Mouse (Mus musculus) kidney, postnatal 10 days (tissue): ENCODE measurements around the gene Lekr1.
A peak's percentile ranks its signal among the peaks of the same experiment; 100 is the strongest.

Experiments used
- DNase-seq: peaks from one replicate; pipeline ENCODE4 v3.0.0; 2021; ENCODE audit warnings: mixed read lengths

The Lekr1 gene

GRCm38 (mm10) chr3:65842515-65843184, 176.6 kb downstream of the Lekr1 start:
- DNase-seq: no peak

GRCm38 (mm10) chr3:65843185-65843552, 177.1 kb downstream of the Lekr1 start:
- no peak for DNase-seq

GRCm38 (mm10) chr3:65844302-65844701, 178.3 kb downstream of the Lekr1 start:
- DNase-seq: no peak

GRCm38 (mm10) chr3:65844851-65845552, 179.0 kb downstream of the Lekr1 start:
- DNase-seq: peak; percentile 54

GRCm38 (mm10) chr3:65847158-65847787, 181.2 kb downstream of the Lekr1 start:
- no peak for DNase-seq

GRCm38 (mm10) chr3:65853746-65854145, 187.7 kb downstream of the Lekr1 start:
- DNase-seq: no peak

GRCm38 (mm10) chr3:65855521-65855920, 189.5 kb downstream of the Lekr1 start:
- DNase-seq: no peak

- DNase-seq: no peak
These were observed 192.1 kb downstream of the Lekr1 start for GRCm38 (mm10) chr3:65858118-65858517.

- peak; percentile 69 for DNase-seq
These were observed 192.8 kb downstream of the Lekr1 start for GRCm38 (mm10) chr3:65858741-65859348.

- DNase-seq: no peak
These were observed 193.7 kb downstream of the Lekr1 start for GRCm38 (mm10) chr3:65859750-65860149.

GRCm38 (mm10) chr3:65860903-65861302, 194.9 kb downstream of the Lekr1 start:
- peak; percentile 32 for DNase-seq

GRCm38 (mm10) chr3:65861471-65861881, 195.4 kb downstream of the Lekr1 start:
- DNase-seq: peak; percentile 55

GRCm38 (mm10) chr3:65863297-65863696, 197.3 kb downstream of the Lekr1 start:
- peak; percentile 87 for DNase-seq

- DNase-seq: no peak
These were observed 197.8 kb downstream of the Lekr1 start for GRCm38 (mm10) chr3:65863762-65864377.

GRCm38 (mm10) chr3:65868931-65869330, 202.9 kb downstream of the Lekr1 start:
- DNase-seq: no peak

GRCm38 (mm10) chr3:65869724-65870123, 203.7 kb downstream of the Lekr1 start:
- DNase-seq: no peak

GRCm38 (mm10) chr3:65871188-65871603, 205.2 kb downstream of the Lekr1 start:
- peak; percentile 81 for DNase-seq

- no peak for DNase-seq
These were observed 205.7 kb downstream of the Lekr1 start for GRCm38 (mm10) chr3:65871609-65872272.

- DNase-seq: no peak
These were observed 207.2 kb downstream of the Lekr1 start for GRCm38 (mm10) chr3:65873093-65873830.
